Mouse (Mus musculus): ENCODE data around the gene Trem2. TPM values are rescaled to one million over a fixed set of nuclear protein-coding genes. Genes with fewer than 3 reads are reported as not detected.

The Trem2 gene
- 3.0 TPM for polyA plus RNA-seq (2015; fragmentation: Illumina TruSeq; extraction: RNeasy Lipid Tissue Mini Kit (QIAGEN cat#74804); ENCODE audit: insufficient read depth, low read depth, low replicate concordance)

GRCm38 (mm10) chr17:48346231-48346630 lies at the start of gene Trem2:
Gene Trem2, plus strand, starts transcription at chr17:48346401.

GRCm38 (mm10) chr17:48299203-48299602 lies 47.0 kb upstream of the Trem2 start, which contains the start of gene Treml2:
Gene Treml2, plus strand, starts transcription at chr17:48299498.

GRCm38 (mm10) chr17:48315905-48316579 lies 30.2 kb upstream of the Trem2 start, which contains the start of gene B430306N03Rik:
Gene B430306N03Rik, plus strand, starts transcription at chr17:48316141.

GRCm38 (mm10) chr17:48359616-48360015 lies 13.4 kb downstream of the Trem2 start, which contains the start of gene Treml1:
Gene Treml1, plus strand, starts transcription at chr17:48359916.

Other genes starting within 250 kb of the Trem2 start
- gene 9830107B12Rik, start 200.1 kb upstream of the Trem2 start, polyA plus RNA-seq (2015; fragmentation: Illumina TruSeq; extraction: RNeasy Lipid Tissue Mini Kit (QIAGEN cat#74804); ENCODE audit: insufficient read depth, low read depth, low replicate concordance) = not detected
- gene A530064D06Rik, start 179.1 kb upstream of the Trem2 start, polyA plus RNA-seq (2015; fragmentation: Illumina TruSeq; extraction: RNeasy Lipid Tissue Mini Kit (QIAGEN cat#74804); ENCODE audit: insufficient read depth, low read depth, low replicate concordance) = not detected
- gene Trem1, start 113.6 kb upstream of the Trem2 start, polyA plus RNA-seq (2015; fragmentation: Illumina TruSeq; extraction: RNeasy Lipid Tissue Mini Kit (QIAGEN cat#74804); ENCODE audit: insufficient read depth, low read depth, low replicate concordance) = not detected
- not detected for gene Trem3, start 98.6 kb upstream of the Trem2 start, polyA plus RNA-seq (2015; fragmentation: Illumina TruSeq; extraction: RNeasy Lipid Tissue Mini Kit (QIAGEN cat#74804); ENCODE audit: insufficient read depth, low read depth, low replicate concordance)
- not detected for gene Treml4, start 82.1 kb upstream of the Trem2 start, polyA plus RNA-seq (2015; fragmentation: Illumina TruSeq; extraction: RNeasy Lipid Tissue Mini Kit (QIAGEN cat#74804); ENCODE audit: insufficient read depth, low read depth, low replicate concordance)
- not detected for gene Treml2, start 46.9 kb upstream of the Trem2 start, polyA plus RNA-seq (2015; fragmentation: Illumina TruSeq; extraction: RNeasy Lipid Tissue Mini Kit (QIAGEN cat#74804); ENCODE audit: insufficient read depth, low read depth, low replicate concordance)
- gene B430306N03Rik, start 30.3 kb upstream of the Trem2 start, polyA plus RNA-seq (2015; fragmentation: Illumina TruSeq; extraction: RNeasy Lipid Tissue Mini Kit (QIAGEN cat#74804); ENCODE audit: insufficient read depth, low read depth, low replicate concordance) = not detected
- gene Treml1, start 13.5 kb downstream of the Trem2 start, polyA plus RNA-seq (2015; fragmentation: Illumina TruSeq; extraction: RNeasy Lipid Tissue Mini Kit (QIAGEN cat#74804); ENCODE audit: insufficient read depth, low read depth, low replicate concordance) = not detected
- gene Nfya, start 63.5 kb downstream of the Trem2 start, polyA plus RNA-seq (2015; fragmentation: Illumina TruSeq; extraction: RNeasy Lipid Tissue Mini Kit (QIAGEN cat#74804); ENCODE audit: insufficient read depth, low read depth, low replicate concordance) = 9.0 TPM
- gene Oard1, start 63.6 kb downstream of the Trem2 start, polyA plus RNA-seq (2015; fragmentation: Illumina TruSeq; extraction: RNeasy Lipid Tissue Mini Kit (QIAGEN cat#74804); ENCODE audit: insufficient read depth, low read depth, low replicate concordance) = 5.6 TPM
- not detected for gene Apobec2, start 86.5 kb downstream of the Trem2 start, polyA plus RNA-seq (2015; fragmentation: Illumina TruSeq; extraction: RNeasy Lipid Tissue Mini Kit (QIAGEN cat#74804); ENCODE audit: insufficient read depth, low read depth, low replicate concordance)
- gene Tspo2, start 105.1 kb downstream of the Trem2 start, polyA plus RNA-seq (2015; fragmentation: Illumina TruSeq; extraction: RNeasy Lipid Tissue Mini Kit (QIAGEN cat#74804); ENCODE audit: insufficient read depth, low read depth, low replicate concordance) = not detected
- 0.54 TPM for gene Unc5cl, start 108.5 kb downstream of the Trem2 start, polyA plus RNA-seq (2015; fragmentation: Illumina TruSeq; extraction: RNeasy Lipid Tissue Mini Kit (QIAGEN cat#74804); ENCODE audit: insufficient read depth, low read depth, low replicate concordance)

Data from pancreas, adult 10 weeks (tissue).